Mouse (Mus musculus): ENCODE measurements around the gene Nol4l. TPM values are rescaled to one million over a fixed set of nuclear protein-coding genes. Genes with fewer than 3 reads are reported as not detected.

Gene Nol4l
- polyA plus RNA-seq, 1 experiment from 2014 or later, result 11.3 TPM

DNA sequence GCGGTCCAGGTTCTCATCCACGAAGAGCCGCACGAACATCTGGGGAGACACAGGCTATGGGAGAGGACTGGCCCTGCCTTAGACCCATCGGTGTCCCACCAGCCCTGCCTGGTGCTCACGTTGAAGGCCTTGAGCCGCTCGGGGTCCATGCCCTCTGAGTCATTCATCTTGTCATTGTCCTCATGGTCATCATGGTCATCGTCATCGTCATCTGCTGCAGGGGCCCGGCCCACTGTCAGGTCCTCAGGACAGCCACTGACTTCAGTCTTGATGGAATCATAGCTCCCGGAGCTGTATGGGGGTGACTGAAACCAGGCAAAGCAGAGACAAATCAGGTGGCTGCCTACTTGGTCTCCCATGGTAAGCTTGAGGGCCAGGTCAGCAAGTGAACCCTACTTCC is 111.9 kb downstream of the Nol4l start:
- H3K36me3 ChIP-seq, result peaks cover 57% of the 10 kb centered on the region

DNA sequence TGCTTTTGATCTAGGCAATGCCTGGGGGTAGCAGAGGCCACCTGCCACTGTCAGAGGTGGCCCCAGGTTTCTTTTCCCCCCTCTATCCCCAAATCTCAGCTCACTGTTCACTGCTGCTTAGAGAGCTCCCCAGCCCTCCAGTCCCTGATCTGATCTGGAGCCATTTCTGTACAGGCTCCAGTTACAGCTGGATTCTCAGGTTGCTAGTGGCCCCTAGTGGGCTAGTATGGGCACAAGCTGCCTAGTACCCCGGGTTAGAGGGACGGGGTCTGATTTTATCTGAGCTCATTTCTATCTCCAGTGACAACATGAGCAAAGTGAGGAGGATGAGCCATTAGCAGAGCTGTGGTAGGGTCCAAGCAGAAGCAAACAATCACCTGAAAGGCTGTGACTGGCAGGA is 115.2 kb downstream of the Nol4l start:
- H3K4me3 ChIP-seq, result no peak overlapping the region
- no peaks in the 10 kb centered on the region for H3K9me3 ChIP-seq
- H3K9ac ChIP-seq, result no peak overlapping the region; the same call in 1 of the 2 replicates
- no peaks in the 10 kb centered on the region for H3K27me3 ChIP-seq
- no peak overlapping the region for H3K27ac ChIP-seq
- no peak overlapping the region for H3K4me2 ChIP-seq
- no peak for ATAC-seq (ENCODE audit: borderline replicate concordance, extremely low read depth, low FRiP score, low TSS enrichment)
- H3K36me3 ChIP-seq, result peaks cover 62% of the 10 kb centered on the region
- H3K4me1 ChIP-seq, result no peaks in the 10 kb centered on the region
- WGBS, result 22% methylated on average over 2 of the region's 2 CpGs

More for the DNA sequence above, 111.9 kb downstream of the Nol4l start:
- H3K9ac ChIP-seq, result no peak overlapping the region
- no peak overlapping the region for H3K4me3 ChIP-seq
- 87% methylated on average over 12 of the region's 12 CpGs for WGBS
- peaks cover 4% of the 10 kb centered on the region; the same call in 1 of the 2 replicates for H3K4me1 ChIP-seq
- no peak for ATAC-seq (ENCODE audit: borderline replicate concordance, extremely low read depth, low FRiP score, low TSS enrichment)
- H3K9me3 ChIP-seq, result no peaks in the 10 kb centered on the region
- H3K27me3 ChIP-seq, result no peaks in the 10 kb centered on the region
- H3K27ac ChIP-seq, result no peak overlapping the region
- H3K4me2 ChIP-seq, result no peak overlapping the region

DNA sequence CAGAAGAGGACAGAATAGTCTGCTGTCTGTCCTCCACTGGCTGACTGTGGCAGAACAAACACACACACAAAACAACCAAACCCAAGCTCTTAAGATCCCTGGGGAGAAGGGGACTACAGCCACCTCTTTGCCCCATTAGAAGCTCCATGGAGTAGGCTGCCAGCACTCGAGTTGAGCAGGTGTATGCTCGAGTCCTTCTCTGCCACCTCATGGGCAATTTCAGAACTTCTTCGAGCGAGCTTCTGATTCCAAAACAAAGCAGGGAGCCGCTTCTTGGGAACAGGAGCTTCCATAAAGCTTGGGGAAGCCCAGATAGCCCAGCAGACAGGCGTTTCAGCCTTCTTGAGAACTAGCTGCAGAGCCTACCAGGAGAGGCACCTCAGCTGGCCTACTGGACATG is 117.2 kb downstream of the Nol4l start:
- ATAC-seq (ENCODE audit: borderline replicate concordance, extremely low read depth, low FRiP score, low TSS enrichment), result no peak

DNA sequence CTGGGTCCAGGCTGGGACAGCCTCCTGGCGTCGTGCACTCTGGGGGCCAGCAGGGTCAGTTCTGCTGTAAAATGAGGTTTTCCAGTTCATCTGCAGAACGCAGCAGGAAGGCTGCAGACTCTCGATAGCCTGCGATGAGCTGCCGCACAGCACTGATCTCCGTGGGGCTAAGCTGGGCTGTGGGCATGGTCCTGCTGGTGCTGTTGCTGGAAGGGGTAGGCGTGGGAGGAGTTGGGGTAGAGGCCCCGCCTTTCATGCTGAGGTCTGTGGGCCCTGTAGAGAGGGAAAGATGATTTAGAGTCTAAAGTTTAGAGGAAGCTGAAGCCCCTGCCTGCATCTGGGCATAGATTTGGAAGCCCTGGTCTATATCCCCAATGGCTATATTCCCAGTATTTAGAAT is 118.2 kb downstream of the Nol4l start:
- H3K27me3 ChIP-seq, result no peaks in the 10 kb centered on the region
- peaks cover 47% of the 10 kb centered on the region for H3K36me3 ChIP-seq
- no peak for ATAC-seq (ENCODE audit: borderline replicate concordance, extremely low read depth, low FRiP score, low TSS enrichment)
- no peaks in the 10 kb centered on the region for H3K9me3 ChIP-seq
- no peaks in the 10 kb centered on the region for H3K4me1 ChIP-seq
- no peak overlapping the region for H3K27ac ChIP-seq
- H3K4me3 ChIP-seq, result no peak overlapping the region
- H3K4me2 ChIP-seq, result no peak overlapping the region
- WGBS, result 68% methylated on average over 9 of the region's 9 CpGs
- no peak overlapping the region for H3K9ac ChIP-seq

More for the DNA sequence above, 117.2 kb downstream of the Nol4l start:
- H3K36me3 ChIP-seq, result peaks cover 52% of the 10 kb centered on the region
- no peaks in the 10 kb centered on the region for H3K4me1 ChIP-seq
- H3K9me3 ChIP-seq, result no peaks in the 10 kb centered on the region
- no peak overlapping the region for H3K27ac ChIP-seq
- WGBS, result 53% methylated on average over 6 of the region's 6 CpGs
- no peaks in the 10 kb centered on the region for H3K27me3 ChIP-seq
- no peak overlapping the region for H3K4me2 ChIP-seq
- H3K4me3 ChIP-seq, result no peak overlapping the region
- no peak overlapping the region for H3K9ac ChIP-seq

DNA sequence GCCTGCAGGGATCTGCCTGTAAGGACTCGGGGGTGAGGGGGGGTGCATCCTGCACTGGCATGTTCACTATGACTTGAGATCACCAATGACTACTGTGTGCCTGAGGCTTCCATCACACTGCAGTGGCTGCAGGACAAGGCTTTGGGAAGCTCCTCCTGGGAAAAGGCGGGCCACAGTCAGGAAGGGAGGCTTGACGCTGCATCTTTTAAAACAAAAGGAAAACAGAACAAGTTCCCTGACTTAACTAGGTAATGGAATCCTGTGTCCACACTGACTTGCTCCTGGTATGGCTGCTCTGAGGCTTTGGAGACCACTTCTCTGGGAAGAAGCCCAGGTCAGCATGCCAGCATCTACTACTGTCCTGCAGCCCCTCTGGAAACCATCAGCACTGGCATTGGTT is 120.8 kb downstream of the Nol4l start:
- peaks cover 34% of the 10 kb centered on the region for H3K36me3 ChIP-seq
- H3K27me3 ChIP-seq, result no peaks in the 10 kb centered on the region
- WGBS, result 68% methylated on average over 3 of the region's 3 CpGs
- no peak overlapping the region for H3K27ac ChIP-seq
- H3K9ac ChIP-seq, result no peak overlapping the region
- no peaks in the 10 kb centered on the region for H3K9me3 ChIP-seq
- H3K4me3 ChIP-seq, result no peak overlapping the region
- H3K4me2 ChIP-seq, result no peak overlapping the region
- no peak for ATAC-seq (ENCODE audit: borderline replicate concordance, extremely low read depth, low FRiP score, low TSS enrichment)
- no peaks in the 10 kb centered on the region for H3K4me1 ChIP-seq

DNA sequence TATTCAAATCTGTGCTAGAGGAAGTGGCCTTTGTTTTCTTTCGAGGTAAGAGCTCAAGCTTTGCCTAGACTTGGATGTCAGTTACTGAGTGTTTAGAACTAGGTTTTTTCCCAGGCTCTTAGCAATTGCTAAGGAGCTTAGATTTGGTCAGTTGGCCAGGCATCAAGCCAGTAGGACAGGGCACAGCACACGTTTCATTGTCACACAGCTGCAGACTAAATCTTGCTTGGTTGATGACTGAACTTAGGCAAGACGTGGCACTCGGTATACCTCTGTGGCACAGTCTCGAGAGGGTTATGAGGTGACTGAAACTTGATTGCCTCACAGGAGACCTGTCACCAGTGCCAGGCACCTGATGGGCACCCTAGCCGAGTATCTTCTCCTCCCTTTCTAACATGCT is 122.9 kb downstream of the Nol4l start:
- H3K27ac ChIP-seq, result no peak overlapping the region
- WGBS, result 65% methylated on average over 6 of the region's 6 CpGs
- no peaks in the 10 kb centered on the region for H3K27me3 ChIP-seq
- no peaks in the 10 kb centered on the region for H3K9me3 ChIP-seq
- peaks cover 34% of the 10 kb centered on the region for H3K36me3 ChIP-seq
- H3K9ac ChIP-seq, result no peak overlapping the region
- no peak overlapping the region for H3K4me3 ChIP-seq
- H3K4me1 ChIP-seq, result no peaks in the 10 kb centered on the region
- ATAC-seq (ENCODE audit: borderline replicate concordance, extremely low read depth, low FRiP score, low TSS enrichment), result no peak
- H3K4me2 ChIP-seq, result no peak overlapping the region

DNA sequence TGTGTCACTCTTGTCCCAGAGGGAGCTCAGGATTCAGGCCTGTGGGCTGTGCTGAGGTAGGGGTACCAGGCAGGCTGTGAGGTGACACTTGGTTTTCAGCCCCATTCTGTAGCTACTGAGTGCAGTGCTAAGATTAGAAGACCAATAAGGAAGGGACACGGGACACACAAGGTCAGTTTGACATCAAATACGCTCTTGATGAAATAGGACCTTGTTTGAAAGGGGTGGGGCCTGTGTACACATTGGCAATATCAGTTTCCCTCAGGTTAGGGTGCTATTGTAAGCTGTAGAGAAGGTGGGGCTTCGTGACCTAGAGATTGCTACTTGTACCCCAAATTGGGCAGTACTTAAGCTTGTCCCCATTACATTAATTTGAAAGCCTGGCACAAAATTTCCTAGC is 124.9 kb downstream of the Nol4l start:
- H3K4me3 ChIP-seq, result no peak overlapping the region
- H3K36me3 ChIP-seq, result peaks cover 41% of the 10 kb centered on the region
- H3K27ac ChIP-seq, result no peak overlapping the region
- H3K9ac ChIP-seq, result no peak overlapping the region
- 64% methylated on average over 3 of the region's 3 CpGs for WGBS
- H3K9me3 ChIP-seq, result no peaks in the 10 kb centered on the region
- no peak overlapping the region for H3K4me2 ChIP-seq
- no peak for ATAC-seq (ENCODE audit: borderline replicate concordance, extremely low read depth, low FRiP score, low TSS enrichment)
- no peaks in the 10 kb centered on the region for H3K27me3 ChIP-seq
- no peaks in the 10 kb centered on the region for H3K4me1 ChIP-seq

DNA sequence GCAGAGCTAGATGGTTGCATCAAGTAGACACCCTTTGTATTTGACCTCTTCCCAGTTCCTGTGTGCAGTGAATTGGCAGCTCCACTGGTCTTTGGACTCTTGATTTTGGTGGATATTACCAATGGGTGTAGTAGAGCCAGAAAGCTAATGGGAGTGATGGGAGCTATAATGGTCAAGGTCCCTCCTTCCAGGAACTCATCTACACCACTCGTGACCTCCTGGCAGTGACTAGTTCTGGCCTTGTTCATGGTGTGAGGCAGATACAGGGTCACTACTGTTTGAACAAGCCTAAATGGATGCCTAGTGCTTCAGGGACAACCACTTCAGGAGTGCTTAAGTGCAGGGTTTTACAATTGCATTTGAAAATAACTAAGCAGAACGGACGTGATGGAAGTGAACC is 125.7 kb downstream of the Nol4l start:
- Histone ChIP-seq H3K36me3 (peaks cover 49% of the 10 kb centered on the region), H3K4me3 (no peak overlapping the region), H3K27me3 (no peaks in the 10 kb centered on the region), H3K27ac (no peak overlapping the region), H3K9ac (no peak overlapping the region), H3K4me2 (no peak overlapping the region), H3K9me3 (no peaks in the 10 kb centered on the region), H3K4me1 (no peaks in the 10 kb centered on the region)
- ATAC-seq (ENCODE audit: borderline replicate concordance, extremely low read depth, low FRiP score, low TSS enrichment), result no peak; the same call in 1 of the 2 replicates
- WGBS, result 59% methylated on average over 3 of the region's 3 CpGs

DNA sequence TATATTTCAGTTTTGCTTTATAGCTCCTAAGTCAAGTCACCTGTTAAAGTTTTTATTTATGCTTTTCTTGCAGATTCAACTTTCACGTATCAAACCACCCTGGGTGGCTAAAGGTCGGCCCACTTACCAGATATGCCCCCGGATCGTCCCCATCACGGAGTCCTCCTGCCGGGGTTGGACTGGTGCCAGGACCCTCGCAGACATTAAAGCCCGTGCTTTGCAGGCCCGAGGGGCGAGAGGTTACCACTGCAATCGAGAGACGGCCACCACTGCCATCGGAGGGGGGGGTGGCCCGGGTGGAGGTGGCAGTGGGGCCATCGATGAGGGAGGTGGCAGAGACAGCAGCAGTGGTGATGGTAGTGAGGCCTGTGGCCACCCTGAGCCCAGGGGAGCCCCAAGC is 130.6 kb downstream of the Nol4l start:
- H3K27ac ChIP-seq, result no peak overlapping the region
- H3K4me2 ChIP-seq, result no peak overlapping the region
- no peak overlapping the region for H3K9ac ChIP-seq
- no peaks in the 10 kb centered on the region for H3K9me3 ChIP-seq
- no peak for ATAC-seq (ENCODE audit: borderline replicate concordance, extremely low read depth, low FRiP score, low TSS enrichment)
- no peak overlapping the region for H3K4me3 ChIP-seq
- H3K36me3 ChIP-seq, result peaks cover 82% of the 10 kb centered on the region
- no peaks in the 10 kb centered on the region for H3K27me3 ChIP-seq
- H3K4me1 ChIP-seq, result no peaks in the 10 kb centered on the region
- 70% methylated on average over 15 of the region's 15 CpGs for WGBS

DNA sequence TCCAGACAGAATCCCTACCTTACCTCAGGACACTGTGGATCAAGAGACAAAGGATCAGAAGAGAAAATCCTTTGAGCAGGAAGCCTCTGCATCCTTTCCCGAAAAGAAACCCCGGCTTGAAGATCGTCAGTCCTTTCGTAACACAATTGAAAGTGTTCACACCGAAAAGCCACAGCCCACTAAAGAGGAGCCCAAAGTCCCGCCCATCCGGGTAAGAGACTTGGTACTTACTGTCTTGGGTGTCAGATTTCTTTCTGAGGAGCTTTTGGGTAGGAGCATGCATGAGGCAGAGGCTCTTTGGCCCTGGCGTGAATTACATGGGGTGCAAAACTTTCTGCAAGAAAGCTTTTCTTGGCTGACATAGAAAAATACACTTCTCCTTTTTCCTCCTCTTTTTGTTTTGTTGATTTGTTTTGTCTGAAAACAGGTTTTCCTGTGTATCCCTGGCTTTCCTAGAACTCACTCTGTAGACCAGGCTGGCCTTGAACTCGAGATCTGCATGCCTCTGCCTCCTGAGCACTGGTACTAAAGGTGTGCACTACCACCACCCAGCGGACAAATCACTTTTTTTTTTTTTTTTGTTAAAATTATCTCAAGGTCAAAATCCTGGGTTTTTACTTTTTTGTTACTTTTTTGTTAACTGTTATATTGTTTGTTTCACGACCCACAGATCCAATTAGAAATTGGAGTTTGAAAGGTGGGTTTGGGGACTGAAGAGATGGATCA is 131.8 kb downstream of the Nol4l start:
- Histone ChIP-seq H3K4me1 (no peaks in the 10 kb centered on the region), H3K4me2 (no peak overlapping the region), H3K9me3 (no peaks in the 10 kb centered on the region), H3K9ac (no peak overlapping the region), H3K27ac (no peak overlapping the region), H3K36me3 (peaks cover 94% of the 10 kb centered on the region), H3K4me3 (no peak overlapping the region), H3K27me3 (no peaks in the 10 kb centered on the region)
- WGBS, result 89% methylated on average over 11 of the region's 11 CpGs
- no peak for ATAC-seq (ENCODE audit: borderline replicate concordance, extremely low read depth, low FRiP score, low TSS enrichment)

DNA sequence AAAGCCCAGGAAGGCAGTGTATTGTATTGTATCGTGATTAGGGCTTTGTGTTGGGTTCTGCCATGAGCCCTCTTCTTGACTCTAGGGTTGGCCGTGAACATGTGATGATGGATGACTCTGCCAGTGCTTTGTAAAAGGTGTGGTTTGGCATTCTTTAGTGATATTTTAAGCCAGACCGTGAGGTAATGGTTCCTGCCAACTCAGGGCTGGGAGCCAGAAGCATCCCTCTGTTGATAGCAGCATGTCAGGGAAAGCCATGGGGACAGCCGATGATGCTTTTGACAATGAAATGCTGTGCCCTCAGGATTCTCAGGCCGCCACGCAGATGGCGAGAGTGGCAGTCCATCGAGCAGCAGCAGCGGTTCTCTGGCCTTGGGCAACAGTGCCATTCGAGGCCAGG is 136.7 kb downstream of the Nol4l start:
- Histone ChIP-seq H3K9me3 (no peaks in the 10 kb centered on the region), H3K36me3 (peaks cover 70% of the 10 kb centered on the region), H3K4me2 (no peak overlapping the region), H3K27me3 (no peaks in the 10 kb centered on the region), H3K27ac (no peak overlapping the region), H3K4me3 (no peak overlapping the region), H3K9ac (no peak overlapping the region), H3K4me1 (no peaks in the 10 kb centered on the region)
- no peak for ATAC-seq (ENCODE audit: borderline replicate concordance, extremely low read depth, low FRiP score, low TSS enrichment)
- WGBS, result 92% methylated on average over 10 of the region's 10 CpGs

DNA sequence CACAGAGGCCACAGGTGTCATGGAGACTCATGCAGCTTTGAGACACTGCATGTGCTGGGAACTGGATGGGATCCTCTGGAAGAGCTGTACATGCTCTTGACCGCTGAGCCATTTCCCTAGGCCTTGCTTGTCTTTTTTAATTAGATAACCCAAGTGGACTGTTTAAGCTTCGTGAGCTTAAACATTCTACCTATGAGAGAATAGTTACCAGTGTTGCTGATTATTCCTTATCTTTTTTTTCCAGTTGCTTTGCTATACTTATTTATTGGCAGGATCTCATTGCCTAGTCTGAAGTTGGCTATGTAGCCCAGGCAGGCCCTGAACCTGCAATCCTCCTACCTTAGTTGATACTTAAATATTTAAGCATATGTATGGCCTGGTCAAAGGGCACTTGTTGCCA is 139.9 kb downstream of the Nol4l start:
- no peak overlapping the region for H3K4me3 ChIP-seq
- no peak for ATAC-seq (ENCODE audit: borderline replicate concordance, extremely low read depth, low FRiP score, low TSS enrichment)
- H3K4me1 ChIP-seq, result no peaks in the 10 kb centered on the region
- no peak overlapping the region for H3K9ac ChIP-seq
- H3K9me3 ChIP-seq, result no peaks in the 10 kb centered on the region
- WGBS, result 95% methylated on average over 2 of the region's 2 CpGs
- H3K27ac ChIP-seq, result no peak overlapping the region
- H3K27me3 ChIP-seq, result no peaks in the 10 kb centered on the region
- H3K36me3 ChIP-seq, result peaks cover 59% of the 10 kb centered on the region
- H3K4me2 ChIP-seq, result no peak overlapping the region

DNA sequence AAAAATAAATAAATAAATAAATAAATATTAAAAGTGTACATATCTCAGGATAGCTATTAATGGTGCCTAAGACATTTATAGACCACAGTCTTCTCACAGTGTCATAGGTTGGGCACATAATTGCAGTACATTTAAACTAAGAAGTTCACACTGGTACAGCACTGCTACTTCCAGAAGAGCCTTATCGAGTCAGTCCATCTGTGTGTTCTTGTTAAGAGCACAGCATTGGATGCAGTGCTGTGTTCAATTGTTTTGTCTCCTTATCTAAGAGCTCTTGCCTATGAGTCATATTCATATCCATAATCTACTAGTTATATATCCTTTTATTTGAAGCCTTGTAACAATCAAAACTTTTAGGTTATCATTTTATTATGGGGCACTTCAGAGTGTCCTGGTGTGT is 149.3 kb downstream of the Nol4l start:
- no peak for ATAC-seq (ENCODE audit: borderline replicate concordance, extremely low read depth, low FRiP score, low TSS enrichment)
- no peaks in the 10 kb centered on the region for H3K27me3 ChIP-seq
- no peaks in the 10 kb centered on the region for H3K9me3 ChIP-seq
- H3K4me1 ChIP-seq, result no peaks in the 10 kb centered on the region
- H3K36me3 ChIP-seq, result peaks cover 44% of the 10 kb centered on the region
- WGBS, result 92% methylated on average over 1 of the region's 1 CpGs
- no peak overlapping the region for H3K27ac ChIP-seq
- no peak overlapping the region for H3K9ac ChIP-seq
- H3K4me3 ChIP-seq, result no peak overlapping the region
- H3K4me2 ChIP-seq, result no peak overlapping the region
